Mouse (Mus musculus): ENCODE results near the gene Timm10b. TPM values are rescaled to one million over a fixed set of nuclear protein-coding genes. Genes with fewer than 3 reads are reported as not detected.

Gene Timm10b
- polyA plus RNA-seq, 1 experiment from 2014 or later, result 183 TPM

- 88% methylated on average over 6 of the region's 6 CpGs for WGBS
- peak overlapping the region; percentile 94; the same call in 1 of the 2 replicates for H3K4me2 ChIP-seq (replicated peaks; ENCODE audit: low read depth, low read length)
- H3K27me3 ChIP-seq (ENCODE audit: insufficient read depth, low read length), result 0 out of 2 replicates have a peak, but pooled peaks cover 2% of the 10 kb centered on the region
- H3K9ac ChIP-seq (replicated peaks; ENCODE audit: low read length), result 0 out of 2 replicates have a peak overlapping the region, but pooled peaks have one; percentile 22
- peaks cover 25% of the 10 kb centered on the region for H3K4me1 ChIP-seq (ENCODE audit: insufficient read depth, low read length)
- H3K4me3 ChIP-seq (ENCODE audit: low read length), result no peak overlapping the region
- H3K36me3 ChIP-seq (ENCODE audit: insufficient read depth, low read length), result peaks cover 31% of the 10 kb centered on the region
- no peak overlapping the region for H3K27ac ChIP-seq (ENCODE audit: low read length)
- no peaks in the 10 kb centered on the region for H3K9me3 ChIP-seq (ENCODE audit: low read length)
- no peak for ATAC-seq (ENCODE audit: low FRiP score, low TSS enrichment)
Observed at GRCm38 (mm10) chr7:105638776-105639175, 1.1 kb upstream of the Timm10b start.

- H3K9ac ChIP-seq (replicated peaks; ENCODE audit: low read length), result peak overlapping the region; percentile 91
- H3K27ac ChIP-seq (ENCODE audit: low read length), result no peak overlapping the region
- 0 out of 2 replicates have a peak, but pooled peaks cover 2% of the 10 kb centered on the region for H3K27me3 ChIP-seq (ENCODE audit: insufficient read depth, low read length)
- peaks cover 25% of the 10 kb centered on the region for H3K4me1 ChIP-seq (ENCODE audit: insufficient read depth, low read length)
- H3K4me3 ChIP-seq (ENCODE audit: low read length), result peak overlapping the region; percentile 76
- no peaks in the 10 kb centered on the region for H3K9me3 ChIP-seq (ENCODE audit: low read length)
- WGBS, result 67% methylated on average over 9 of the region's 9 CpGs
- no peak for ATAC-seq (ENCODE audit: low FRiP score, low TSS enrichment)
- peak overlapping the region; percentile 94 for H3K4me2 ChIP-seq (replicated peaks; ENCODE audit: low read depth, low read length)
- peaks cover 33% of the 10 kb centered on the region for H3K36me3 ChIP-seq (ENCODE audit: insufficient read depth, low read length)
Observed at GRCm38 (mm10) chr7:105639304-105639703, 552 bp upstream of the Timm10b start.

GRCm38 (mm10) chr7:105640233-105640893, 507 bp downstream of the Timm10b start, which contains the start of the genes Arfip2 and Gm45799:
TSS of gene Arfip2 (minus strand) at chr7:105640416.
TSS of gene Gm45799 (plus strand) at chr7:105640552.
- 0 out of 2 replicates have a peak, but pooled peaks cover 2% of the 10 kb centered on the region for H3K27me3 ChIP-seq (ENCODE audit: insufficient read depth, low read length)

GRCm38 (mm10) chr7:105640894-105641255, 1.0 kb downstream of the Timm10b start:
- no peak for ATAC-seq (ENCODE audit: low FRiP score, low TSS enrichment)
- peak overlapping the region; percentile 83 for H3K4me2 ChIP-seq (replicated peaks; ENCODE audit: low read depth, low read length)
- H3K27me3 ChIP-seq (ENCODE audit: insufficient read depth, low read length), result no peaks in the 10 kb centered on the region
- H3K4me3 ChIP-seq (ENCODE audit: low read length), result peak overlapping the region; percentile 76
- no peaks in the 10 kb centered on the region for H3K9me3 ChIP-seq (ENCODE audit: low read length)
- H3K4me1 ChIP-seq (ENCODE audit: insufficient read depth, low read length), result peaks cover 25% of the 10 kb centered on the region
- H3K36me3 ChIP-seq (ENCODE audit: insufficient read depth, low read length), result peaks cover 30% of the 10 kb centered on the region
- peak overlapping the region; percentile 91 for H3K9ac ChIP-seq (replicated peaks; ENCODE audit: low read length)
- WGBS, result 0% methylated on average over 18 of the region's 18 CpGs
- peak overlapping the region; percentile 92 for H3K27ac ChIP-seq (ENCODE audit: low read length)

More at GRCm38 (mm10) chr7:105640233-105640893, 507 bp downstream of the Timm10b start, which contains the start of the genes Arfip2 and Gm45799:
- no peaks in the 10 kb centered on the region for H3K9me3 ChIP-seq (ENCODE audit: low read length)
- under 1% methylated on average over 45 of the region's 45 CpGs for WGBS
- H3K27ac ChIP-seq (ENCODE audit: low read length), result peak within 1 kb of the TSS; percentile 92
- peak within 1 kb of the TSS; percentile 91 for H3K9ac ChIP-seq (replicated peaks; ENCODE audit: low read length)
- peak within 1 kb of the TSS; percentile 76 for H3K4me3 ChIP-seq (ENCODE audit: low read length)
- peaks cover 33% of the 10 kb centered on the region for H3K36me3 ChIP-seq (ENCODE audit: insufficient read depth, low read length)
- peaks cover 25% of the 10 kb centered on the region for H3K4me1 ChIP-seq (ENCODE audit: insufficient read depth, low read length)
- H3K4me2 ChIP-seq (replicated peaks; ENCODE audit: low read depth, low read length), result peak within 1 kb of the TSS; percentile 94
- peak; percentile 97 for ATAC-seq (ENCODE audit: low FRiP score, low TSS enrichment)

GRCm38 (mm10) chr7:105641936-105642335, 2.1 kb downstream of the Timm10b start:
- H3K4me2 ChIP-seq (replicated peaks; ENCODE audit: low read depth, low read length), result peak overlapping the region; percentile 83
- H3K9me3 ChIP-seq (ENCODE audit: low read length), result no peaks in the 10 kb centered on the region
- peaks cover 21% of the 10 kb centered on the region for H3K36me3 ChIP-seq (ENCODE audit: insufficient read depth, low read length)
- peak overlapping the region; percentile 92; the same call in 1 of the 2 replicates for H3K27ac ChIP-seq (ENCODE audit: low read length)
- WGBS, result 53% methylated on average over 3 of the region's 3 CpGs
- ATAC-seq (ENCODE audit: low FRiP score, low TSS enrichment), result no peak
- H3K4me1 ChIP-seq (ENCODE audit: insufficient read depth, low read length), result peaks cover 25% of the 10 kb centered on the region
- H3K27me3 ChIP-seq (ENCODE audit: insufficient read depth, low read length), result no peaks in the 10 kb centered on the region
- peak overlapping the region; percentile 76; the same call in 1 of the 2 replicates for H3K4me3 ChIP-seq (ENCODE audit: low read length)
- H3K9ac ChIP-seq (replicated peaks; ENCODE audit: low read length), result peak overlapping the region; percentile 91; the same call in 1 of the 2 replicates

GRCm38 (mm10) chr7:105650639-105651435, 11.0 kb downstream of the Timm10b start, which contains the start of gene Dnhd1:
TSS of gene Dnhd1 (plus strand) at chr7:105650827.
- H3K27ac ChIP-seq (ENCODE audit: low read length), result peak within 1 kb of the TSS; percentile 61
- peak within 1 kb of the TSS; percentile 57 for H3K9ac ChIP-seq (replicated peaks; ENCODE audit: low read length)
- 1% methylated on average over 17 of the region's 17 CpGs for WGBS
- peaks cover 8% of the 10 kb centered on the region; the same call in 1 of the 2 replicates for H3K4me1 ChIP-seq (ENCODE audit: insufficient read depth, low read length)
- H3K27me3 ChIP-seq (ENCODE audit: insufficient read depth, low read length), result no peaks in the 10 kb centered on the region
- H3K4me2 ChIP-seq (replicated peaks; ENCODE audit: low read depth, low read length), result peak within 1 kb of the TSS; percentile 74
- 0 out of 2 replicates have a peak, but pooled peaks cover 4% of the 10 kb centered on the region for H3K36me3 ChIP-seq (ENCODE audit: insufficient read depth, low read length)
- peak; percentile 97 for ATAC-seq (ENCODE audit: low FRiP score, low TSS enrichment)
- peak within 1 kb of the TSS; percentile 48 for H3K4me3 ChIP-seq (ENCODE audit: low read length)
- no peaks in the 10 kb centered on the region for H3K9me3 ChIP-seq (ENCODE audit: low read length)

- Histone ChIP-seq H3K4me1 (ENCODE audit: insufficient read depth, low read length) (no peaks in the 10 kb centered on the region), H3K9me3 (ENCODE audit: low read length) (no peaks in the 10 kb centered on the region), H3K27ac (ENCODE audit: low read length) (no peak overlapping the region), H3K4me2 (replicated peaks; ENCODE audit: low read depth, low read length) (peak overlapping the region; percentile 33), H3K36me3 (ENCODE audit: insufficient read depth, low read length) (no peaks in the 10 kb centered on the region), H3K27me3 (ENCODE audit: insufficient read depth, low read length) (no peaks in the 10 kb centered on the region), H3K4me3 (ENCODE audit: low read length) (no peak overlapping the region), H3K9ac (replicated peaks; ENCODE audit: low read length) (no peak overlapping the region)
- ATAC-seq (ENCODE audit: low FRiP score, low TSS enrichment), result peak; percentile 67
- WGBS, result 15% methylated on average over 13 of the region's 13 CpGs
Observed at GRCm38 (mm10) chr7:105685541-105686197, 45.8 kb downstream of the Timm10b start.

GRCm38 (mm10) chr7:105690875-105691274, 51.0 kb downstream of the Timm10b start:
- Histone ChIP-seq H3K9ac (replicated peaks; ENCODE audit: low read length) (no peak overlapping the region), H3K9me3 (ENCODE audit: low read length) (no peaks in the 10 kb centered on the region), H3K4me3 (ENCODE audit: low read length) (no peak overlapping the region), H3K4me2 (replicated peaks; ENCODE audit: low read depth, low read length) (no peak overlapping the region), H3K27ac (ENCODE audit: low read length) (no peak overlapping the region), H3K4me1 (ENCODE audit: insufficient read depth, low read length) (no peaks in the 10 kb centered on the region), H3K36me3 (ENCODE audit: insufficient read depth, low read length) (no peaks in the 10 kb centered on the region), H3K27me3 (ENCODE audit: insufficient read depth, low read length) (no peaks in the 10 kb centered on the region)
- ATAC-seq (ENCODE audit: low FRiP score, low TSS enrichment), result no peak
- 64% methylated on average over 1 of the region's 1 CpGs for WGBS

Data from kidney, embryonic 16.5 days (tissue).